Mouse (Mus musculus): Measurements from ENCODE around the gene Wdr62. TPM values are rescaled to one million over a fixed set of nuclear protein-coding genes. Genes with fewer than 3 reads are reported as not detected.
A peak's percentile ranks its signal among the peaks of the same experiment; 100 is the strongest.

The Wdr62 gene
- polyA plus RNA-seq (2014; fragmentation: Nextera tagmentation; extraction: Ambion mirVana): 3.1 and 3.7 TPM in 2 replicates

GRCm38 (mm10) chr7:30279951-30280669 is at the start of gene Wdr62, which contains the start of gene Thap8:
Wdr62 (minus strand) TSS chr7:30280419.
Thap8 (plus strand) TSS chr7:30280094.
- Histone ChIP-seq H3K4me1 (ENCODE audit: control insufficient read depth, insufficient read depth, low read length) (0 out of 2 replicates have a peak, but pooled peaks cover 3% of the 10 kb centered on the region), H3K9ac (replicated peaks; ENCODE audit: low read depth, low read length) (peak within 1 kb of the TSS; percentile 37), H3K36me3 (ENCODE audit: control insufficient read depth, insufficient read depth, low read length) (no peaks in the 10 kb centered on the region), H3K27ac (ENCODE audit: low read depth, low read length) (peak within 1 kb of the TSS; percentile 88), H3K27me3 (ENCODE audit: control insufficient read depth, insufficient read depth, low read length) (no peaks in the 10 kb centered on the region), H3K9me3 (ENCODE audit: control insufficient read depth, low read length) (no peaks in the 10 kb centered on the region), H3K4me2 (ENCODE audit: low read depth, low read length) (peak within 1 kb of the TSS; percentile 72), H3K4me3 (ENCODE audit: low read depth, low read length) (peak within 1 kb of the TSS; percentile 64)
- peak; percentile 96 for ATAC-seq (ENCODE audit: low read depth)
- WGBS: 0% methylated on average over 47 of the region's 49 CpGs

GRCm38 (mm10) chr7:30328379-30328778 is 48.2 kb upstream of the Wdr62 start:
- Histone ChIP-seq H3K9me3 (ENCODE audit: control insufficient read depth, low read length) (no peaks in the 10 kb centered on the region), H3K9ac (replicated peaks; ENCODE audit: low read depth, low read length) (no peak overlapping the region), H3K4me3 (ENCODE audit: low read depth, low read length) (no peak overlapping the region), H3K4me1 (ENCODE audit: control insufficient read depth, insufficient read depth, low read length) (no peaks in the 10 kb centered on the region), H3K27ac (ENCODE audit: low read depth, low read length) (no peak overlapping the region), H3K4me2 (ENCODE audit: low read depth, low read length) (no peak overlapping the region), H3K27me3 (ENCODE audit: control insufficient read depth, insufficient read depth, low read length) (no peaks in the 10 kb centered on the region), H3K36me3 (ENCODE audit: control insufficient read depth, insufficient read depth, low read length) (no peaks in the 10 kb centered on the region)
- 19% methylated on average over 10 of the region's 10 CpGs for WGBS
- no peak for ATAC-seq (ENCODE audit: low read depth)

- no peak for ATAC-seq (ENCODE audit: low read depth)
Measured at GRCm38 (mm10) chr7:30327140-30327539, 46.9 kb upstream of the Wdr62 start.

GRCm38 (mm10) chr7:30326427-30326826 is 46.2 kb upstream of the Wdr62 start:
- Histone ChIP-seq H3K4me3 (ENCODE audit: low read depth, low read length) (no peak overlapping the region), H3K27ac (ENCODE audit: low read depth, low read length) (no peak overlapping the region), H3K9ac (replicated peaks; ENCODE audit: low read depth, low read length) (no peak overlapping the region), H3K27me3 (ENCODE audit: control insufficient read depth, insufficient read depth, low read length) (no peaks in the 10 kb centered on the region), H3K9me3 (ENCODE audit: control insufficient read depth, low read length) (no peaks in the 10 kb centered on the region), H3K4me1 (ENCODE audit: control insufficient read depth, insufficient read depth, low read length) (peaks cover under 1% of the 10 kb centered on the region), H3K4me2 (ENCODE audit: low read depth, low read length) (no peak overlapping the region), H3K36me3 (ENCODE audit: control insufficient read depth, insufficient read depth, low read length) (no peaks in the 10 kb centered on the region)
- no peak for ATAC-seq (ENCODE audit: low read depth)

More at GRCm38 (mm10) chr7:30327140-30327539, 46.9 kb upstream of the Wdr62 start:
- H3K36me3 ChIP-seq (ENCODE audit: control insufficient read depth, insufficient read depth, low read length): no peaks in the 10 kb centered on the region
- no peaks in the 10 kb centered on the region for H3K9me3 ChIP-seq (ENCODE audit: control insufficient read depth, low read length)
- H3K4me1 ChIP-seq (ENCODE audit: control insufficient read depth, insufficient read depth, low read length): no peaks in the 10 kb centered on the region
- no peaks in the 10 kb centered on the region for H3K27me3 ChIP-seq (ENCODE audit: control insufficient read depth, insufficient read depth, low read length)
- no peak overlapping the region for H3K4me2 ChIP-seq (ENCODE audit: low read depth, low read length)
- WGBS: 45% methylated on average over 15 of the region's 15 CpGs
- H3K9ac ChIP-seq (replicated peaks; ENCODE audit: low read depth, low read length): no peak overlapping the region
- no peak overlapping the region for H3K4me3 ChIP-seq (ENCODE audit: low read depth, low read length)
- H3K27ac ChIP-seq (ENCODE audit: low read depth, low read length): no peak overlapping the region

- Histone ChIP-seq H3K27me3 (ENCODE audit: control insufficient read depth, insufficient read depth, low read length) (no peaks in the 10 kb centered on the region), H3K9ac (replicated peaks; ENCODE audit: low read depth, low read length) (no peak overlapping the region), H3K4me2 (ENCODE audit: low read depth, low read length) (no peak overlapping the region), H3K4me1 (ENCODE audit: control insufficient read depth, insufficient read depth, low read length) (peaks cover 9% of the 10 kb centered on the region), H3K9me3 (ENCODE audit: control insufficient read depth, low read length) (no peaks in the 10 kb centered on the region), H3K36me3 (ENCODE audit: control insufficient read depth, insufficient read depth, low read length) (no peaks in the 10 kb centered on the region), H3K4me3 (ENCODE audit: low read depth, low read length) (no peak overlapping the region), H3K27ac (ENCODE audit: low read depth, low read length) (no peak overlapping the region)
- no peak for ATAC-seq (ENCODE audit: low read depth)
- WGBS: 42% methylated on average over 2 of the region's 2 CpGs
Measured at GRCm38 (mm10) chr7:30325364-30325763, 45.1 kb upstream of the Wdr62 start.

GRCm38 (mm10) chr7:30324300-30324944 is 44.2 kb upstream of the Wdr62 start:
- no peak overlapping the region for H3K4me2 ChIP-seq (ENCODE audit: low read depth, low read length)
- H3K9me3 ChIP-seq (ENCODE audit: control insufficient read depth, low read length): no peaks in the 10 kb centered on the region
- ATAC-seq (ENCODE audit: low read depth): no peak
- H3K27me3 ChIP-seq (ENCODE audit: control insufficient read depth, insufficient read depth, low read length): no peaks in the 10 kb centered on the region
- H3K4me3 ChIP-seq (ENCODE audit: low read depth, low read length): no peak overlapping the region
- H3K36me3 ChIP-seq (ENCODE audit: control insufficient read depth, insufficient read depth, low read length): no peaks in the 10 kb centered on the region
- H3K4me1 ChIP-seq (ENCODE audit: control insufficient read depth, insufficient read depth, low read length): peaks cover 9% of the 10 kb centered on the region
- no peak overlapping the region for H3K9ac ChIP-seq (replicated peaks; ENCODE audit: low read depth, low read length)
- 82% methylated on average over 5 of the region's 5 CpGs for WGBS
- H3K27ac ChIP-seq (ENCODE audit: low read depth, low read length): no peak overlapping the region

- ATAC-seq (ENCODE audit: low read depth): no peak
- H3K27ac ChIP-seq (ENCODE audit: low read depth, low read length): no peak within 1 kb of the TSS
- WGBS: 84% methylated on average over 3 of the region's 3 CpGs
Measured at GRCm38 (mm10) chr7:30323795-30324194, 43.6 kb upstream of the Wdr62 start, which contains the start of gene Sdhaf1. Sdhaf1 (minus strand) TSS chr7:30323895.

GRCm38 (mm10) chr7:30322865-30323264 is 42.6 kb upstream of the Wdr62 start:
- no peak for ATAC-seq (ENCODE audit: low read depth)
- 42% methylated on average over 6 of the region's 6 CpGs for whole genome bisulfite sequencing
- Histone ChIP-seq H3K4me1 (ENCODE audit: control insufficient read depth, insufficient read depth, low read length) (peaks cover 9% of the 10 kb centered on the region), H3K9ac (replicated peaks; ENCODE audit: low read depth, low read length) (no peak overlapping the region), H3K36me3 (ENCODE audit: control insufficient read depth, insufficient read depth, low read length) (no peaks in the 10 kb centered on the region), H3K27ac (ENCODE audit: low read depth, low read length) (no peak overlapping the region), H3K4me2 (ENCODE audit: low read depth, low read length) (peak overlapping the region; percentile 43), H3K27me3 (ENCODE audit: control insufficient read depth, insufficient read depth, low read length) (no peaks in the 10 kb centered on the region), H3K4me3 (ENCODE audit: low read depth, low read length) (peak overlapping the region; percentile 85), H3K9me3 (ENCODE audit: control insufficient read depth, low read length) (no peaks in the 10 kb centered on the region)

More at GRCm38 (mm10) chr7:30323795-30324194, 43.6 kb upstream of the Wdr62 start, which contains the start of gene Sdhaf1:
- Histone ChIP-seq H3K9me3 (ENCODE audit: control insufficient read depth, low read length) (no peaks in the 10 kb centered on the region), H3K9ac (replicated peaks; ENCODE audit: low read depth, low read length) (no peak within 1 kb of the TSS), H3K36me3 (ENCODE audit: control insufficient read depth, insufficient read depth, low read length) (no peaks in the 10 kb centered on the region), H3K4me1 (ENCODE audit: control insufficient read depth, insufficient read depth, low read length) (peaks cover 9% of the 10 kb centered on the region), H3K4me2 (ENCODE audit: low read depth, low read length) (peak within 1 kb of the TSS; percentile 43), H3K27me3 (ENCODE audit: control insufficient read depth, insufficient read depth, low read length) (no peaks in the 10 kb centered on the region), H3K4me3 (ENCODE audit: low read depth, low read length) (peak within 1 kb of the TSS; percentile 85)

- Histone ChIP-seq H3K27ac (ENCODE audit: low read depth, low read length) (peak overlapping the region; percentile 82), H3K27me3 (ENCODE audit: control insufficient read depth, insufficient read depth, low read length) (no peaks in the 10 kb centered on the region), H3K4me2 (ENCODE audit: low read depth, low read length) (peak overlapping the region; percentile 85), H3K9ac (replicated peaks; ENCODE audit: low read depth, low read length) (peak overlapping the region; percentile 80), H3K4me3 (ENCODE audit: low read depth, low read length) (peak overlapping the region; percentile 85), H3K4me1 (ENCODE audit: control insufficient read depth, insufficient read depth, low read length) (peaks cover 9% of the 10 kb centered on the region), H3K36me3 (ENCODE audit: control insufficient read depth, insufficient read depth, low read length) (no peaks in the 10 kb centered on the region), H3K9me3 (ENCODE audit: control insufficient read depth, low read length) (no peaks in the 10 kb centered on the region)
- ATAC-seq (ENCODE audit: low read depth): peak; percentile 99
- under 1% methylated on average over 20 of the region's 20 CpGs for WGBS
Measured at GRCm38 (mm10) chr7:30322285-30322667, 42.1 kb upstream of the Wdr62 start.

Data from neural tube, embryonic 14.5 days (tissue).